Mouse (Mus musculus): ENCODE measurements at regions not wholly inside any gene's neighbourhood (a gene's known extent, or its start where the extent isn't known, plus 50 kb on each side); places are given as distances from the start of the nearest gene placed in this dataset.

DNA sequence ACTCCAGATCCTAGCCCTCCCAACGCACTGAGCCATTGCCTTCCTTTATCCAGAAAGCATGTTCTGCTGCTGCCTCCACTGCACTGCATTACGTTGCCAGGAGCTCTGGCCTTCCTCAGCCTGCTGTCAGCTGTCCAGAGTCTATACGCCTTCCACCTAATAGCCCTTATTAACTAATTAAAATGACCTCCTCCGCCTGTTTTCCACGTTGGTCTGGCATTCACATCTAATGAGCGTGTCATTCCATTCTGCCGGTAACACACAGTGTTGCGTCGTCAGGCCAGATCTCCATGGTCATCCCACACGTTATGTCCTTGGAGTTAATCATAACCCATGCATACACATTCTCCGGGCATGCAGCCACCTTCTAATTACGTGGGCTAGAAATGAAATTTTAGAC, 56.7 kb upstream of the Med4 start:
- no peak for TF ChIP-seq CTCF (IDR thresholded peaks at IDR 0.05; ENCODE audit: low read depth, low read length)
- no peak for TF ChIP-seq POLR2AphosphoS5 (IDR thresholded peaks at IDR 0.05; ENCODE audit: insufficient replicate concordance, low read depth, low read length)
- no peak for TF ChIP-seq GATA1 (IDR thresholded peaks at IDR 0.05; ENCODE audit: borderline replicate concordance, low read length)
- no peak for TF ChIP-seq TAL1 (conservative IDR thresholded peaks at IDR 0.05; ENCODE audit: low read depth, low read length)
- no peak for TF ChIP-seq GATA2 (IDR thresholded peaks at IDR 0.05; ENCODE audit: borderline replicate concordance, low read depth, low read length)
